Mouse (Mus musculus) bone marrow, adult 2 months (tissue): Measurements from ENCODE around the gene Ifna14.

Experiments used
- CTCF ChIP-seq: fragments of 200-500 bp; IDR thresholded peaks from 2 replicates; pipeline ENCODE4 v1.5.1; 2011; ENCODE audit warnings: low read length, control low read depth; ENCODE audit not compliant: control insufficient read depth, insufficient read depth
- POLR2A ChIP-seq: fragments of 200-500 bp; IDR thresholded peaks from 2 replicates; pipeline ENCODE4 v1.6.1; 2011; ENCODE audit warnings: low read depth, mild to moderate bottlenecking, control low read depth, low read length, borderline replicate concordance; ENCODE audit not compliant: control insufficient read depth

GRCm38 (mm10) chr4:88523241-88523640, 48.4 kb downstream of the Ifna14 start:
- TF ChIP-seq POLR2A = no peak
- TF ChIP-seq CTCF = peak; percentile 16; the same call in 1 of the 2 replicates
